Mouse (Mus musculus): ENCODE measurements around the gene Adcy4.

Adcy4 gene

GRCm38 (mm10) chr14:55783958-55784235 lies at the start of gene Adcy4:
Adcy4 (minus strand) TSS chr14:55784095.
- DNase-seq (ENCODE audit: low spot score): no peak

- DNase-seq (ENCODE audit: low spot score): no peak
These were observed 49.2 kb upstream of the Adcy4 start for GRCm38 (mm10) chr14:55833126-55833525.

DNA sequence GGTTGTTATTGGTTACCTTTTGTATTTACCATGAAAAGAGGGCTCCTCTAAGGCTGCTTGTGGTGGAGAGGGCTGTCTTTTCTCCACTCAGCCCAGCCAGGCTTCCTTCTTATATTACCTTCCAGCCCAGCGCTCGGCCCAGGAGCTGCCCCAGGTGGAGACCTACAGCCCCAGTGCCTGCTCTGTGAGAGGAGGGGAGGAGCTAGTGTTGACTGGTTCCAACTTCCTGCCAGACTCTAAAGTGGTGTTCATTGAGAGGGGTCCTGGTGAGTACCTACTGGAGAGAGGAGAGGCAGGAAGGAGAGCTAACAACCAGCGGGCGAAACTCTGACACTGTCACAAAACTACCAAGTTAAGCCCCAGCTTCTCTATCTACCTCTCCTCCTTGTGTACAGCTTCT lies 46.4 kb upstream of the Adcy4 start:
- no peak for DNase-seq (ENCODE audit: low spot score)

GRCm38 (mm10) chr14:55829854-55830253 lies 46.0 kb upstream of the Adcy4 start:
- no peak for DNase-seq (ENCODE audit: low spot score)

DNA sequence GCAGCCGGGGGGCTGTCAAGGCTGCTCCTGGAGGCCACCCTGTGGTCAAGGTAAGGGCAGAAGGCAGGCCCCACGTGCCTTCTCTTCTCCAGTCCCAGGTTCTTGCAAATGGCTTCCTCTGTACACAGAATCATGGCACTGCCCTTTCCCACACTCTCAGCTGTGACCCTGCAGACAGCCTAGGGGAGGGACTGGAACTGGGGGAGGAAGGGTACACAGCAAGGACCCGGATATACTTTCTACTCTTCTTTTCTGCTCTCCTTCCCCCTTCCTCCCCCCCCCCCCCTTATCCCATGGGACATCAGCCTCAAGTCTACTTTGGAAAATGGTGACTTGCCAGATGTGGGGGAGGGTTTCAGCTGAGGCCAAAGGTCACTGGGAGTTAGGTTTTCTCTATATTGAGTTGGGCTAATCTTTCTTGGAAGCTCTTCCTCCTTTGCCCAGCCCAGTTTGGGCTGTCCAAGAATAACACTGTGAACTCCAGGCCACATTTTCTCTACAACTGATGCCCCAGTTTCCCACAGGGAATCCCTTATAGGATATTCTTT lies 44.9 kb upstream of the Adcy4 start:
- no peak for DNase-seq (ENCODE audit: low spot score)

DNA sequence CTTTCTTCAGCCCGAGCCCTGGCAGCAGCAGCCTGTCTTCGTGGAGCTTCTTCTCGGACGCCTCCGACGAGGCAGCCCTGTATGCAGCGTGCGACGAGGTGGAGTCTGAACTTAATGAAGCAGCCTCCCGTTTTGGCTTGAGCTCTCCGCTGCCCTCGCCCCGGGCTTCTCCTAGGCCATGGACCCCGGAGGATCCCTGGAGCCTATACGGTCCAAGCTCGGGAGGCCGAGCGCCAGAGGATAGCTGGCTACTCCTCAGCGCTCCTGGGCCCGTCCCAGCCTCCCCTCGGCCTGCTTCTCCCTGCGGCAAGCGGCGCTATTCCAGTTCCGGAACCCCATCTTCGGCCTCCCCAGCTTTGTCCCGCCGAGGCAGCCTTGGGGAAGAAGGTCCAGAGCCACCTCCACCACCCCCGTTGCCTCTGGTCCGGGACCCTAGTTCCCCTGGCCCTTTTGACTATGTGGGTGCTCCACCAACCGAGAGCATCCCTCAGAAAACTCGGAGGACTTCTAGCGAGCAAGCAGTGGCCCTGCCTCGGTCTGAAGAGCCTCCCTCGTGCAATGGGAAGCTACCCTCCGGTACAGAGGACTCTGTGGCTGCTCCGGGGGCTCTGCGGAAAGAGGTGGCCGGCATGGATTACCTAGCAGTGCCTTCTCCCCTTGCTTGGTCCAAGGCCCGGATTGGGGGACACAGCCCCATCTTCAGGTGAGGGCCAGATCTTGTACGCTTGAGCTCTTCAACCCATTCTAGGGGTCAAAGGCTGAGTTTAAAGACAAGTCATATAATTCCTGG lies 42.9 kb upstream of the Adcy4 start:
- DNase-seq (ENCODE audit: low spot score): no peak

GRCm38 (mm10) chr14:55826142-55826541 lies 42.2 kb upstream of the Adcy4 start:
- no peak for DNase-seq (ENCODE audit: low spot score)

DNA sequence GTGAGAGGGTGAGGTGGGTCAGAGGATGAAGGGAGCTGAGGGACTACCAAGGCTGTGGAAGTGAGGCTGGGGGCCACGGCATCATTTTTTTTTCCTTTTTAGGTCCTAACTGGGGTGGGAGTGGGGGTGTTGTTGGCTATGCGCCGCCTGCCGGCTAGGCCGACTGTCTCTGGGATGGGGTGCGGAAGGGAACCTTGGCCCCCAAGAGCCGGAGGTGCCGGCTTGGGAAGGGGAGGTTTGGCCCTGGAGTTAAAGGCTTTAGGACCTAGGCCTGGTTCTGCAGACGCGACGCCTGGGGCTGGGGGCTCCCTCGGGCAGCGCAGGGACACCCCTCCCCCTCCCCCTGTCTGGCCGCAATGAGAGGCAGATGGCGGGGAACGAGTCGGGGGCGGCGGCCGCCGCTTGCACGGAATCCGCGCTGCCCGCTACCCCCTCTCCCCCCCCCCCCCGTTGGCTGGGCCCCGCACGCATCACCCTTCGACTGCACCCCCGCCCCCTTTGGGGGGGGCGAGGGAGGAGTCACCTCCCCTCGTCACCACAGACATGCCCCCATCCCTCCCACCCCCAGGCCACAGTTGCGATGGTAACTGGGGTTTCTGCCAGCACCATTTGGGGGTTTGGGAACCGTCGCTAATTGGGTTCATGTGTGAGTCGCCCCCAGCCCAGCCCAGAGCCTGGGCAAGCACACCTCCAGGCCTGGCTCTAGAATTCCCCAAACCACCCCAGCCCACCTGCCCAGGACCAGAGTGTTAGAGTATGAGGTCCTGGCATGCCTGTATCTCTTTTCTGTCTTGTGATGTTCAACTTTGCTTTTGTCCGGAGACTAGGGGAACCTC lies 41.5 kb upstream of the Adcy4 start:
- DNase-seq (ENCODE audit: low spot score): no peak

DNA sequence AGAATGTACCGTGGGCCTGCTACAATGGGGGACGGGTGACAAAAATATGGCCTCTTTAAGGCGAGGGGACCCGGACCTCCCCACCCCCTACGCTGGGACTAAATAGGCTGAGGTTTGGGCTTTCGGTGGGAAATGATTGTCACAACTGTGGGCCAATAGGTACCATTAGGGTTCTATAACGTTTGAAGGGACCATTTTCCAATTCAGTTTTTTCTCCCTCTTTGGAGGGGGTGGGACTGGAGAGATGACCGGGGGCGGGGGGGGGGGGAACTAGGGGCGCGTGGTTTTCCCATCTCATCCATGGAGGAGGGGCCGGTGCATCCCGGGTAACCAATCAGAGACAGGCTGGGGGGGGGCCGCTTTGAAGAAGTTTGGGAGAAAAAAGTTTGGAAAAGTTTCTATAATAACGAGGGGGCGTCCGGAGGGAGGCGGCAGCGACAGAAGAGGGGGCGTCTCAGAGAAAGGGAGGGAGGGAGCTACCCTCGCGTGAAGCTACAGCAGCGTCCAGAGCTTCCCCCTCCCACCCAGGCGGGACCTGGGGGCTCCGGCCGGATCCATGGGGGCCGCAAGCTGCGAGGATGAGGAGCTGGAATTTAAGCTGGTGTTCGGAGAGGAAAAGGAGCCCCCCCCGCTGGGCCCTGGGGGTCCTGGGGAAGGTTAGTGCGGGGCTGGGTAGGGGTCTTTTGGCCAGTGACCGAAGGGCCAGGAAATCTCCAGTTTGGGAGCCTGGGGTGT lies 40.8 kb upstream of the Adcy4 start:
- peak; percentile 42 for DNase-seq (ENCODE audit: low spot score)

DNA sequence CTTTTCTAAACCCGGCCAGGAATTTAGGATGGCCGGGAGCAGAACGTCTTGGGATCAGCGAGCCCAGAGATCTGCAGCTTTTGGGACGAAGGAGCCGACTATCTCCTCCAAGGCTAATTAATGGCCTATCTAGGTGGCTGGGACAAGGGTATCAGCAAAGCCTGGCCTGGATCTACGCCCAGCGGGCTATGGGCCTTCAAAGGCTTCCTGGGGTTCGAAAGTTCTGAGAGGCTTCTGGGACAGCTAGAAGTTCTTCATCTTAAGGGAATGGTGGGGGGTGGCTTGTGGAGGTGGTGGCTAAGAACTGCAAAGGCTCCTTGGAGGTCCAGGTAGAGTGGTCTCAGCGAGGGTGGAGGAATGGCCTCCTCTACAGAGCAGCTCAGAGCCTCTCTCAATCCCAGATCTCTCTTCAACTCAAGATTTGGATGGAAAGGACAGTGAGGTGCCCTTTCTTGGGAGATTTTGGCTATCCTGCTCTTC lies 40.1 kb upstream of the Adcy4 start:
- DNase-seq (ENCODE audit: low spot score): peak; percentile 40

- peak; percentile 83 for DNase-seq (ENCODE audit: low spot score)
These were observed 39.3 kb upstream of the Adcy4 start, which contains the start of gene Nfatc4 for GRCm38 (mm10) chr14:55822991-55823762. Nfatc4 (plus strand) TSS chr14:55823144.

DNA sequence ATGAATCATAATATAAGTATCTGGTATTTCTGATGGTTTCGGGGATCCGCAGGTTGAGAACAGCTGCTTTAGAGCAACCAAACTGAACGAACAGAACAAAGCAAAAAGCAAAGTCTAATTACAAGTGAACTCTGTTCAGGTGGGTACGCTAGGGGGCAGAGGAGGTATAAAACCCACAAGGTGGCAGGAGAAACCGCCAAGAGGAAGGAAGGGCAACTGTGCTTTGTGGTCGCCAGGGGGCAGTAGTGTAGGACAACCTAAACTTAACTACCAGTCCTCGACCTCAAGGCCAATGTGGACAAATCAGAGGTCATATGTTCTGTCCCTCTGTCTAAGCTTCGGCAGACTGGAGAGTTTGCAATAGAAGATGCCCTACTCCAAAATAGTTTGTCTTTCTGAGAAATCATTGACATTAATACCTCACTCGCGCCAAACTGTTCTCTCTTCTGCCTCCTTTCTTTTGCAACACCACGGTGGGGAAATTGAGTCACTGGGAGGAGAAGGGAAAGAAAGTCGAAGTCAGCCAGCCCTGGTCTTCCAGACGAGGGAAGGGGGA lies 38.6 kb upstream of the Adcy4 start:
- peak; percentile 73 for DNase-seq (ENCODE audit: low spot score)

DNA sequence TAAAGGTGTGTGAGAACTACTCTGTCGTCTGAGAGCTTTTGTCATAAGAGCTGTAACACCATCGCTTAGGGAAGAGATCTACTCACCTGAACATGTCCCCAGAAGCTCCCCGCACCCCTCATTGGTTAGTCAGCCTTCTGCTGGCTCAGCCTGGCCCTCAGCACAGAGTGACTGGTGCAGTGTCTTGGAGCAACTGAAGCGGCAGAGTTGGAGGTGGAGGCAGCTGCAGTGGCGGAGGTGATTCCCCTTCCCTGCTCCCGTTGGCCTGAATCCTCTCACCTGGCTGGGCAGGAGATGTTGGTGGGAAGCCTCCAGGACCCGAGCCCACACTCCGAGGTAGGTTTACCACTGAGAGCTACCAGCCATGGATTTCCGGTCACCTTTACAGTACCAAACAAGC lies 36.7 kb upstream of the Adcy4 start:
- DNase-seq (ENCODE audit: low spot score): no peak

DNA sequence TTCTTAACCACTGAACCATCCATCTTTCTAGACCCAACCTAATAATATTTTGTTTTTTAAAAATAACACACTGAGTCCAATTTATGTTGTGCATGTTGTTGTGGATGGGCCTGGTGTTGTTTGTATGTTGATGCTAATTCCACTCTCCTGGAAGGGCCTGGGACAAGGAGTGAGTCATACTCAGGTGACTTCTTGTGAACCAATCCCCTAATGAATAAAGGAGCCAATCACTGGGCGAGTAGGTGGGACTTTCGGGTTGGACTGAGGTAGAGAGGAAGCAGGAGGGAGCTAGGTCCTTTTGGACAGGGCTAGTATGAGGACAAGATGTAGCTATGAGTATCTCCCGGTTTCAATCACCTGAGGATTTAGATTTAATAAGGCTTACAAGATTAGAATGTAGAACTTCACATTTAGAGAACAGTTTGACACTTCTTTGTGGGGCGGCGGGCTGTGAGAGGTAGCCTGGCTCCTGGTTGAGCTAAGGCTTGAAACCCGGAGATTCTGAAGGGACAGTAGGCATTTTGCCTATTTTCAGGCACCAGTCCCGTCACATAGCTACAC lies 36.0 kb upstream of the Adcy4 start:
- DNase-seq (ENCODE audit: low spot score): no peak

DNA sequence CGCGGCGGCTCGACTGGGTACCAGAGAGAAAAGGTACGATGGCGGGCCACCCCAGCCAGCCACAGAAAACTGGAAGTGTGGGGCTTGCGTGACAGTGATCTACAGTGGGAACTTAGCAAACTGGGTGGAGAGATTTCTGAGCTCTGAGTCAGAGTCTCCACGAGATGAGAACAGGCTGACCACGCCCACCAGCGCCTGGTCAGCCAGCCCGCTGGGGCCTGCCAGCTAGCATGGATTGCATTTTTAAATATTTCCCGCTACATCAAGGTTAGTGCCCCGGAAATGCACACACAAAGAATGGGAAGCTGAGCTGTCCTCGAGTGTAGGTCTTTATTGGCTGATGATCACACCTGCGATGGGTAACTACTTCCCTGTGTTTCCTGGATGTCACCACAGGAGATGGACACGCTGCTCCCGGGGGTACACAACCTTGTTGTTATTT lies 31.4 kb upstream of the Adcy4 start:
- DNase-seq (ENCODE audit: low spot score): no peak

GRCm38 (mm10) chr14:55814885-55815284 lies 31.0 kb upstream of the Adcy4 start:
- no peak for DNase-seq (ENCODE audit: low spot score)

- DNase-seq (ENCODE audit: low spot score): no peak
These were observed 11.7 kb upstream of the Adcy4 start for GRCm38 (mm10) chr14:55795380-55796163.

GRCm38 (mm10) chr14:55793946-55794345 lies 10.1 kb upstream of the Adcy4 start:
- DNase-seq (ENCODE audit: low spot score): no peak

DNA sequence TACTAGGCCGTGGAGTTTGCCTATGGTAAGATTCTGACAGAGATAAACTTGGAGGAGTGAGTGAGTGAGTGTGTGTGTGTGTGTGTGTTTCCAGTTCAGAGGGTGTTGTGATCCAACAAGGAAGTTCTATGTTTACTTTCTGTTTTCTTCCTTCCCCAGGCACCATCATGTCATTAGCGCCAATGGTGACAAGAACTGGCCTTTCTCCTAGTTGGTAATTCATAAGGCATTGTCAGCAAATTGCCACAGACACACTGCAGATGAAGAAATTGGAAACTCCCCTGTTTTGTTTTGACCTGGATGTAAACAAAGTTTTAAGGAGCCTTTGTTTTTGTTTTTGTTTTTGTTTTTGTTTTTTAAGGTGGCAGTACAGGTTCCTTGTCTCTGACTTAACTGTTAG lies 9.6 kb upstream of the Adcy4 start:
- no peak for DNase-seq (ENCODE audit: low spot score)
